8 mouse cellular contexts compared by ENCODE assay signal in the genomic region with DNA sequence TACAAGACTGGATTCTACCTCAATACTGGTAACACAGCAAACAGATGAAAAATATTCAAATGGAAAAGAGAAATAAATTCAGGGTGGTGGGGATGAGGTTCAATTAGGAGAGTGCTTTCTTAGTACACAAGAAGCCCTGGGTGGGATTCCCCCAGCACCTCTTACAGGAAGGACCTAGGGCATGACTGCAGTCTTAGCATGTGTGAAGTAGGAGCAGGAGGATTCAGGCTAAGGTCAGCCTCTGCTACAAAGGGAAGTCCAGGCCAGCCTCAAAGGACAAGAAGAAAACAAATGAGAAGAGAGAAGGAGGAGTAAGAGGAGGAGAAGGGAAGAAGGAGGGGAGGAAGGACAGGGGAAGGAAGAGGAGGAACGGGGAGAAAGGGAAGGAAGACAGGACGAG. TPM values are rescaled to one million over a fixed set of nuclear protein-coding genes. Genes with fewer than 3 reads are reported as not detected.
DNase-seq lines count a peak whose midpoint lies in the region; ATAC-seq lines count a peak whose summit lies in the region.

No protein-coding gene starts in this region.

- DNase-seq in CD4-positive, CD25-positive, alpha-beta regulatory T cell, adult 2 months (ENCODE audit: low read depth, low spot score), result peak; percentile 50
- DNase-seq in midbrain, embryonic 10.5 days (ENCODE audit: low spot score), result no peak
- DNase-seq in midbrain, embryonic 11.5 days (ENCODE audit: low spot score, missing footprints), result no peak
- DNase-seq in splenic B cell, adult 2 months (ENCODE audit: low read depth, low spot score), result peak; percentile 48
- no peak for DNase-seq in gastrocnemius, postnatal 10 days
- no peak for DNase-seq in right cerebral cortex, postnatal 36 days (ENCODE audit: low spot score in 2 of 2)

- H3K4me3 ChIP-seq in midbrain, embryonic 10.5 days, result no peak overlapping the region
- H3K4me3 ChIP-seq in midbrain, embryonic 11.5 days (ENCODE audit: low read depth, low read length), result no peak overlapping the region
- no peak overlapping the region for H3K4me3 ChIP-seq in limb, embryonic 12.5 days (replicated peaks)

- H3K27me3 ChIP-seq in midbrain, embryonic 10.5 days (ENCODE audit: low read depth, poor library complexity, severe bottlenecking), result peaks cover 9% of the 10 kb centered on the region
- H3K27me3 ChIP-seq in midbrain, embryonic 11.5 days (ENCODE audit: control insufficient read depth, insufficient read depth, low read length), result no peaks in the 10 kb centered on the region
- H3K27me3 ChIP-seq in limb, embryonic 12.5 days, result no peaks in the 10 kb centered on the region
- no peaks in the 10 kb centered on the region for H3K27me3 ChIP-seq in splenic B cell, adult 2 months (ENCODE audit: control insufficient read depth, insufficient read depth, low read length, poor library complexity, severe bottlenecking)

- H3K27ac ChIP-seq in midbrain, embryonic 10.5 days (replicated peaks), result peak overlapping the region; percentile 86
- no peak overlapping the region for H3K27ac ChIP-seq in midbrain, embryonic 11.5 days (ENCODE audit: low read depth, low read length)
- H3K27ac ChIP-seq in limb, embryonic 12.5 days, result peak overlapping the region; percentile 96

- H3K4me1 ChIP-seq in midbrain, embryonic 10.5 days, result peaks cover 47% of the 10 kb centered on the region
- peaks cover 28% of the 10 kb centered on the region for H3K4me1 ChIP-seq in midbrain, embryonic 11.5 days (ENCODE audit: control insufficient read depth, insufficient read depth, low read length)
- H3K4me1 ChIP-seq in limb, embryonic 12.5 days (replicated peaks), result peaks cover 35% of the 10 kb centered on the region

- no peak for ATAC-seq in CD4-positive, CD25-positive, alpha-beta regulatory T cell, adult 4 months
- no peak for ATAC-seq in midbrain, embryonic 11.5 days (ENCODE audit: low FRiP score)
- no peak for ATAC-seq in limb, embryonic 12.5 days (ENCODE audit: insufficient number of reproducible peaks, insufficient read depth, low FRiP score, low TSS enrichment, low read depth)

- 52% methylated on average over 2 of the region's 2 CpGs for WGBS in midbrain, embryonic 10.5 days
- 30% methylated on average over 2 of the region's 2 CpGs for WGBS in midbrain, embryonic 11.5 days
- WGBS in limb, embryonic 12.5 days, result 36% methylated on average over 2 of the region's 2 CpGs

- peaks cover 9% of the 10 kb centered on the region; the same call in 1 of the 2 replicates for H3K9me3 ChIP-seq in midbrain, embryonic 10.5 days (replicated peaks)
- H3K9me3 ChIP-seq in midbrain, embryonic 11.5 days (ENCODE audit: control insufficient read depth, low read length), result no peaks in the 10 kb centered on the region
- H3K9me3 ChIP-seq in limb, embryonic 12.5 days, result peaks cover 9% of the 10 kb centered on the region; the same call in 1 of the 2 replicates

- H3K9ac ChIP-seq in midbrain, embryonic 11.5 days (ENCODE audit: low read length), result no peak overlapping the region
- H3K9ac ChIP-seq in limb, embryonic 12.5 days (replicated peaks), result 0 out of 2 replicates have a peak overlapping the region, but pooled peaks have one; percentile 5

- no peaks in the 10 kb centered on the region for H3K36me3 ChIP-seq in midbrain, embryonic 10.5 days
- H3K36me3 ChIP-seq in midbrain, embryonic 11.5 days (ENCODE audit: control insufficient read depth, insufficient read depth, low read length), result no peaks in the 10 kb centered on the region
- H3K36me3 ChIP-seq in limb, embryonic 12.5 days, result no peaks in the 10 kb centered on the region
- no peaks in the 10 kb centered on the region for H3K36me3 ChIP-seq in splenic B cell, adult 2 months (ENCODE audit: control insufficient read depth, insufficient read depth, low read length, poor library complexity, severe bottlenecking)

- no peak overlapping the region for H3K4me2 ChIP-seq in midbrain, embryonic 11.5 days
- peak overlapping the region; percentile 51 for H3K4me2 ChIP-seq in limb, embryonic 12.5 days

RNA-seq across cellular contexts. Expression of a gene that starts 54.8 kb away (rescaled TPM):
- polyA plus RNA-seq in CD4-positive, CD25-positive, alpha-beta regulatory T cell, adult 4 months (2017; shearing (Covaris generic)), result 100 to 1,000 TPM; 223 to 256 TPM
- 39.6 and 48.3 TPM in 2 replicates for polyA plus RNA-seq in midbrain, embryonic 10.5 days (2016; fragmentation: Nextera tagmentation; extraction: Ambion mirVana)
- 41.7 and 42.6 TPM in 2 replicates for polyA plus RNA-seq in midbrain, embryonic 11.5 days (2014; fragmentation: Nextera tagmentation; extraction: Ambion mirVana)
- 66.8 and 70.3 TPM in 2 replicates for polyA plus RNA-seq in limb, embryonic 12.5 days (2016; fragmentation: Nextera tagmentation; extraction: Ambion mirVana)
- 10 to 100 TPM; 42.9 to 57.0 TPM for total RNA-seq in gastrocnemius, postnatal 10 days (2021)

Comparison
In these comparisons a context has a peak if more than half of its experiments do, and no peak if none do; other contexts are left out.
1. DNase-seq: peak in CD4-positive, CD25-positive, alpha-beta regulatory T cell, adult 2 months (single experiment) and splenic B cell, adult 2 months (single experiment); none in midbrain, embryonic 10.5 days (single experiment), midbrain, embryonic 11.5 days (single experiment), gastrocnemius, postnatal 10 days (single experiment) and right cerebral cortex, postnatal 36 days (0 of 2).